Mouse (Mus musculus): ENCODE measurements at regions not wholly inside any gene's neighbourhood (a gene's known extent, or its start where the extent isn't known, plus 50 kb on each side); places are given as distances from the start of the nearest gene placed in this dataset.

DNA sequence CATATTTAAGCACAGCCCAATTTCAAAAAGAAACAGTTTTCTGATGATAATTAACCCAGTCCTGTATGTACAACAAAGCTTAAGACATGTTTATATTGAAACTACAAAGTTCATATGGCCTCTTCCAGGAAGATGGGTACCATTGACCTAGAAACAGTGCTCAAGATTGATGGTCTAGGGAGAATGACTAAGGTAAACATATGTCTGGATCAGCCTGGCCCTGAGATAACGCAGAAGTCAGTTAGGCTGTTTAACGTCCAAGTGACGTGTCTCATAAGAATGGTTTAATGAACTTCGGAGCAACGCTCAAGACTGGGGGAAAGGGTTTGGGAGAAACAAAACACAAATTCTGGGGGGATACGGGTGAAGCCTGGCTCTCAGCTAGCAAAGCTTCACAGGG is 60.8 kb upstream of the Plcz1 start:
- TF ChIP-seq CTCF (IDR thresholded peaks at IDR 0.05; ENCODE audit: low read depth): no peak
- TF ChIP-seq EP300 (optimal IDR thresholded peaks at IDR 0.05): no peak
- H3K4me2 ChIP-seq (replicated peaks; ENCODE audit: low read depth): no peak overlapping the region
- no peak overlapping the region for H3K27ac ChIP-seq (replicated peaks)
- no peak overlapping the region for H3K9ac ChIP-seq (ENCODE audit: low read length)
- H3K27me3 ChIP-seq (ENCODE audit: control insufficient read depth, insufficient read depth, low read length): no peaks in the 10 kb centered on the region
- no peak for DNase-seq (ENCODE audit: low spot score)
- no peaks in the 10 kb centered on the region for H3K36me3 ChIP-seq (ENCODE audit: control insufficient read depth, insufficient read depth, low read length)
- WGBS: 22% methylated on average over 6 of the region's 6 CpGs
- H3K9me3 ChIP-seq (ENCODE audit: control insufficient read depth, low read length): no peaks in the 10 kb centered on the region
- H3K4me3 ChIP-seq (ENCODE audit: low read depth, low read length): no peak overlapping the region
- no peaks in the 10 kb centered on the region for H3K4me1 ChIP-seq (replicated peaks; ENCODE audit: control insufficient read depth, insufficient read depth)
- ATAC-seq (ENCODE audit: low FRiP score, low TSS enrichment): peak; percentile 56; the same call in 1 of the 2 replicates

DNA sequence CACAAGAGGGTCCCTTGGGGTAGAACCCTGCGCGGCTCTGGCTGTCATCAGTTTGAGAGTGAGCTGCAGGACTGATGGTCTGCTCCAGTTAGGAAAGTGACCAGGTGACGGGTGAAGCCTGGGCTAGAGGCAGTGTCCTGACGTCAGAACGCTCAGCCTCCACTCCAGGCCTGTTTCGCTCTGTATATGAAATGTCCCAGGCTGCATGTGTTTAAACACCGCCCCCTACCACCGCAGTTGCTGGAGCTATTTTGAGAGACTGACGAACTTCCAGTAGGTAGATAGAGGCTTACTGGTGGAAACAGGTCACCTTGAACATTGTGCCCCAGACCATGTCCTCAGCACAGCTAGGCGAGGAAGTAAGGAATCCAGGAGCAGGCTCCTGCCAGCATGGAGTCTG is 54.2 kb upstream of the Plcz1 start:
- no peak for DNase-seq (ENCODE audit: low spot score)
- Histone ChIP-seq H3K4me1 (replicated peaks; ENCODE audit: control insufficient read depth, insufficient read depth) (no peaks in the 10 kb centered on the region), H3K36me3 (ENCODE audit: control insufficient read depth, insufficient read depth, low read length) (no peaks in the 10 kb centered on the region), H3K27ac (replicated peaks) (no peak overlapping the region), H3K27me3 (ENCODE audit: control insufficient read depth, insufficient read depth, low read length) (no peaks in the 10 kb centered on the region), H3K9ac (ENCODE audit: low read length) (no peak overlapping the region), H3K4me2 (replicated peaks; ENCODE audit: low read depth) (no peak overlapping the region), H3K4me3 (ENCODE audit: low read depth, low read length) (no peak overlapping the region), H3K9me3 (ENCODE audit: control insufficient read depth, low read length) (no peaks in the 10 kb centered on the region)
- ATAC-seq (ENCODE audit: low FRiP score, low TSS enrichment): no peak
- WGBS: 71% methylated on average over 10 of the region's 10 CpGs
- TF ChIP-seq EP300 (optimal IDR thresholded peaks at IDR 0.05): no peak

Data from stomach, postnatal 0 days (tissue).